Mouse (Mus musculus): Measurements from ENCODE around the gene Ube2g2. TPM values are rescaled to one million over a fixed set of nuclear protein-coding genes. Genes with fewer than 3 reads are reported as not detected.

Ube2g2 gene
- polyA plus RNA-seq, 2 experiments = 19.3 to 25.3 TPM

DNA sequence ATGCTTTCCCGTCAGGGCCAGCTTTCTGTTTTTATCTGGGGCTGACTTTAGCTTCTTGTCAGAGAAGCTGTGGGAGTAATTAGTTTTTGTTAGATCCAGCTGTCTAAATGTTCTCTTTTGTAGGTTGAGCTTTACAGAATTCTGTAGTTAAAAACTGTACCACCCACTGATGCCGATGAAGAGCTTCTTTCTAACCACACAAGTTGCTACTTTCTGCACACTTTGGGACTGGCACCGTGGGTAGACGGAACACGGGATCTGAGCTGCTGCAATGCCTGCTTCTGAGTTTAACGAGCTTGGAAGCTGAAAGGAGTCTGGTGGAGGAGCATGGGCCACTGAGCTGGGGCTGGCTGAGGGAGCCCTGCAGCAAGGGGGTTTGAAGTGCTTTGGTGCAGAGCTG is 30.5 kb upstream of the Ube2g2 start:
- Histone ChIP-seq H3K36me3 (replicated peaks; ENCODE audit: control insufficient read depth, insufficient read depth, low read depth) (peaks cover 16% of the 10 kb centered on the region), H3K9me3 (ENCODE audit: control insufficient read depth, low read length) (no peaks in the 10 kb centered on the region), H3K27ac (no peak overlapping the region), H3K9ac (replicated peaks) (no peak overlapping the region), H3K4me3 (ENCODE audit: insufficient read depth in 1 of 2, low read depth in 2 of 2, low read length in 2 of 2) (no peak overlapping the region), H3K27me3 (ENCODE audit: control insufficient read depth, insufficient read depth, low read length) (no peaks in the 10 kb centered on the region), H3K4me1 (replicated peaks; ENCODE audit: control insufficient read depth in 2 of 2, insufficient read depth in 2 of 2, low read length in 1 of 2) (peaks cover 7 to 20% of the 10 kb centered on the region in 2 experiments), H3K4me2 (ENCODE audit: low read depth) (no peak overlapping the region)
- WGBS (ENCODE audit: insufficient replicate concordance) = 81% methylated on average over 6 of the region's 6 CpGs
- no peak for ATAC-seq (ENCODE audit: insufficient read depth)
- TF ChIP-seq EP300 (IDR thresholded peaks at IDR 0.05; ENCODE audit: low read depth) (no peak), CTCF (IDR thresholded peaks at IDR 0.05; ENCODE audit: low read depth) (no peak)
- DNase-seq (ENCODE audit: low read depth in 3 of 3, low spot score in 3 of 3) = no peak

DNA sequence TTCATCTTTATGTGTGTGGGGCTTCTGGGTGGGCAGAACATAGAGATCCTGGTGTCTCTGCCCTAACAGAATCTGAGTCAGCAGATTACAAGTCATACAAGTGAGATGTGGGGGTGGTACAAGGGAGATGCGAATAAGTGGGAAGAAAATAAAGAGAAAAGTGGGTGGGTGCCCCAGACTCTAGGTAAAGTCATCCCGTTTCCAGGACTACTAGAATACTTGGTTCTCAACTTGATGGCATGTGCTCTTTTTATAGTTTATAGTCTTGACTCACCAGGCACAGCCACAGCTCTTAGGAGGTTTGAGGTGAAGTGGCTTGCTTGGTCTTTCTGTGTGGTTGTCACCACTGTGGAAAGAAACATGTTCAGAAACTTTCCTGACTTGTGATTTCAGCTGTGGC is 26.0 kb upstream of the Ube2g2 start:
- Histone ChIP-seq H3K27me3 (ENCODE audit: control insufficient read depth, insufficient read depth, low read length) (no peaks in the 10 kb centered on the region), H3K4me2 (ENCODE audit: low read depth) (no peak overlapping the region), H3K9me3 (ENCODE audit: control insufficient read depth, low read length) (no peaks in the 10 kb centered on the region), H3K36me3 (replicated peaks; ENCODE audit: control insufficient read depth, insufficient read depth, low read depth) (peaks cover 38% of the 10 kb centered on the region), H3K9ac (replicated peaks) (no peak overlapping the region), H3K4me3 (ENCODE audit: insufficient read depth in 1 of 2, low read depth in 2 of 2, low read length in 2 of 2) (no peak overlapping the region), H3K4me1 (replicated peaks; ENCODE audit: control insufficient read depth in 2 of 2, insufficient read depth in 2 of 2, low read length in 1 of 2) (0 out of 4 replicates have a peak, but pooled peaks cover 0 to under 1% of the 10 kb centered on the region in 2 experiments), H3K27ac (no peak overlapping the region)
- ATAC-seq (ENCODE audit: insufficient read depth) = no peak
- WGBS (ENCODE audit: insufficient replicate concordance) = 78% methylated on average over 2 of the region's 2 CpGs
- DNase-seq (ENCODE audit: low read depth in 3 of 3, low spot score in 3 of 3) = no peak
- TF ChIP-seq EP300 (IDR thresholded peaks at IDR 0.05; ENCODE audit: low read depth) (no peak), CTCF (IDR thresholded peaks at IDR 0.05; ENCODE audit: low read depth) (no peak)

DNA sequence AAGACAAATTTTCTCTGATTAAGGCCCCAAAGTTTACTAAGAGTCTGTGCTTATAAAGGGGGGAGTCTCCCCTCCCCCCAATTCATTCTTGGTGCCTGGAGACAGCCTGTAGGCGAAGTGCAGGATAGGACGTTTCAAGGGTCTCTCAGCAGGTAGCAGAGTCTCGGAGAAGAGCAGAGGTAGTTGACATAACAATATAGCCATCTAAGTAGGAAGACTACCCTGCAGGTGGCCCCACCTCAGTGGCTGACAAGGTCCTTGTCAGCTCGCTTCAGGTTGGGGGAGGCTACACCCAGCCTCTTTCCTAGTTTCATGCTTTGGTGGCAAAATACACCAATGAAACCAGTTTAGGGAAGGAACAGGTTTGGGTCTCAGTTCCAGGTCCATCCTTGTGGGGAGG is 19.1 kb upstream of the Ube2g2 start:
- WGBS (ENCODE audit: insufficient replicate concordance) = 50% methylated on average over 4 of the region's 4 CpGs

GRCm38 (mm10) chr10:77604111-77604510 is 18.0 kb upstream of the Ube2g2 start:
- peaks cover 7 to 13% of the 10 kb centered on the region in 2 experiments for H3K4me1 ChIP-seq (replicated peaks; ENCODE audit: control insufficient read depth in 2 of 2, insufficient read depth in 2 of 2, low read length in 1 of 2)
- DNase-seq (ENCODE audit: low read depth in 3 of 3, low spot score in 3 of 3) = no peak
- no peak overlapping the region for H3K4me3 ChIP-seq (ENCODE audit: insufficient read depth in 1 of 2, low read depth in 2 of 2, low read length in 2 of 2)
- WGBS (ENCODE audit: insufficient replicate concordance) = 79% methylated on average over 6 of the region's 6 CpGs
- peaks cover 5% of the 10 kb centered on the region for H3K36me3 ChIP-seq (replicated peaks; ENCODE audit: control insufficient read depth, insufficient read depth, low read depth)
- TF ChIP-seq EP300 (IDR thresholded peaks at IDR 0.05; ENCODE audit: low read depth) (no peak), CTCF (IDR thresholded peaks at IDR 0.05; ENCODE audit: low read depth) (peak; percentile 73)
- no peak for ATAC-seq (ENCODE audit: insufficient read depth)
- no peaks in the 10 kb centered on the region for H3K9me3 ChIP-seq (ENCODE audit: control insufficient read depth, low read length)
- H3K4me2 ChIP-seq (ENCODE audit: low read depth) = no peak overlapping the region
- no peaks in the 10 kb centered on the region for H3K27me3 ChIP-seq (ENCODE audit: control insufficient read depth, insufficient read depth, low read length)
- H3K27ac ChIP-seq = no peak overlapping the region
- no peak overlapping the region for H3K9ac ChIP-seq (replicated peaks)

More for the DNA sequence above, 19.1 kb upstream of the Ube2g2 start:
- no peak for ATAC-seq (ENCODE audit: insufficient read depth)
- H3K27ac ChIP-seq = no peak overlapping the region
- DNase-seq (ENCODE audit: low read depth in 3 of 3, low spot score in 3 of 3) = no peak
- H3K4me3 ChIP-seq (ENCODE audit: insufficient read depth in 1 of 2, low read depth in 2 of 2, low read length in 2 of 2) = no peak overlapping the region
- no peak for TF ChIP-seq EP300 (IDR thresholded peaks at IDR 0.05; ENCODE audit: low read depth)
- TF ChIP-seq CTCF (IDR thresholded peaks at IDR 0.05; ENCODE audit: low read depth) = no peak
- no peaks in the 10 kb centered on the region for H3K9me3 ChIP-seq (ENCODE audit: control insufficient read depth, low read length)
- no peaks in the 10 kb centered on the region for H3K27me3 ChIP-seq (ENCODE audit: control insufficient read depth, insufficient read depth, low read length)
- H3K36me3 ChIP-seq (replicated peaks; ENCODE audit: control insufficient read depth, insufficient read depth, low read depth) = peaks cover 9% of the 10 kb centered on the region
- no peak overlapping the region for H3K4me2 ChIP-seq (ENCODE audit: low read depth)
- H3K4me1 ChIP-seq (replicated peaks; ENCODE audit: control insufficient read depth in 2 of 2, insufficient read depth in 2 of 2, low read length in 1 of 2) = peaks cover 7 to 13% of the 10 kb centered on the region in 2 experiments
- H3K9ac ChIP-seq (replicated peaks) = no peak overlapping the region

GRCm38 (mm10) chr10:77604958-77605357 is 17.1 kb upstream of the Ube2g2 start:
- peaks cover 5% of the 10 kb centered on the region for H3K36me3 ChIP-seq (replicated peaks; ENCODE audit: control insufficient read depth, insufficient read depth, low read depth)
- DNase-seq (ENCODE audit: low read depth in 3 of 3, low spot score in 3 of 3) (no peak), ATAC-seq (ENCODE audit: insufficient read depth) (no peak)
- H3K4me3 ChIP-seq (ENCODE audit: insufficient read depth in 1 of 2, low read depth in 2 of 2, low read length in 2 of 2) = no peak overlapping the region
- H3K9ac ChIP-seq (replicated peaks) = no peak overlapping the region
- 81% methylated on average over 5 of the region's 5 CpGs for WGBS (ENCODE audit: insufficient replicate concordance)
- no peaks in the 10 kb centered on the region for H3K27me3 ChIP-seq (ENCODE audit: control insufficient read depth, insufficient read depth, low read length)
- peaks cover 7 to 13% of the 10 kb centered on the region in 2 experiments for H3K4me1 ChIP-seq (replicated peaks; ENCODE audit: control insufficient read depth in 2 of 2, insufficient read depth in 2 of 2, low read length in 1 of 2)
- peak overlapping the region; percentile 89; the same call in 1 of the 2 replicates for H3K27ac ChIP-seq
- TF ChIP-seq EP300 (IDR thresholded peaks at IDR 0.05; ENCODE audit: low read depth) (no peak), CTCF (IDR thresholded peaks at IDR 0.05; ENCODE audit: low read depth) (no peak)
- H3K4me2 ChIP-seq (ENCODE audit: low read depth) = no peak overlapping the region
- H3K9me3 ChIP-seq (ENCODE audit: control insufficient read depth, low read length) = no peaks in the 10 kb centered on the region

Data from liver, embryonic 14.5 days (tissue).